Mouse (Mus musculus) kidney, adult 2 months (tissue): ENCODE results near the gene Rerg. TPM values are rescaled to one million over a fixed set of nuclear protein-coding genes. Genes with fewer than 3 reads are reported as not detected.

Experiments
- DNase-seq: peaks from one replicate; pipeline ENCODE4 v3.0.0; 2021
- H3K27ac ChIP-seq: fragments of 200-500 bp; 2 replicates; pipeline ENCODE4 v1.5.1; 2012; ENCODE audit warnings: low read depth, low read length, control low read depth, inconsistent platforms; ENCODE audit not compliant: insufficient read depth
- H3K27me3 ChIP-seq: fragments of 200-500 bp; replicated peaks from 2 replicates; pipeline ENCODE4 v1.6.1; 2012; ENCODE audit warnings: mild to moderate bottlenecking, moderate library complexity, low read length, inconsistent platforms; ENCODE audit not compliant: control insufficient read depth, insufficient read depth
- H3K36me3 ChIP-seq: fragments of 200-500 bp; 2 replicates; pipeline ENCODE4 v1.6.1; 2012; ENCODE audit warnings: mild to moderate bottlenecking, moderate library complexity, low read length, inconsistent platforms; ENCODE audit not compliant: control insufficient read depth, insufficient read depth
- H3K4me1 ChIP-seq: fragments of 200-500 bp; 2 replicates; pipeline ENCODE4 v1.6.1; 2011; ENCODE audit warnings: low read length; ENCODE audit not compliant: control insufficient read depth, insufficient read depth
- H3K4me3 ChIP-seq: fragments of 200-500 bp; 2 replicates; pipeline ENCODE4 v1.5.1; 2011; ENCODE audit warnings: mild to moderate bottlenecking, low read depth, low read length, control low read depth; ENCODE audit not compliant: insufficient read depth
- CTCF ChIP-seq: fragments of 200-500 bp; conservative IDR thresholded peaks from 2 replicates; pipeline ENCODE4 v1.5.1; 2011; ENCODE audit warnings: low read depth, mild to moderate bottlenecking, control low read depth, low read length, moderate library complexity, mixed read lengths; ENCODE audit not compliant: insufficient read depth, insufficient read length
- POLR2A ChIP-seq: fragments of 200-500 bp; IDR thresholded peaks from one replicate; pipeline ENCODE4 v1.6.1; 2011; ENCODE audit warnings: low read depth, low read length, control low read depth
- WGBS: fragments of 180-500 bp; shearing (Covaris S2); methylation state at CpG from one replicate; pipeline ENCODE4 v1.1.7; 2018; 5-methylcytosine and 5-hydroxymethylcytosine counted together
- polyA plus RNA-seq: library from polyadenylated mRNA; depleted of rRNA; stranded (reverse); fragments of >200 nt; gene quantifications from 2 replicates; pipeline ENCODE4 v1.2.3, GENCODE M21; 2012

The Rerg gene
- polyA plus RNA-seq, 1 experiment = 6.0 TPM

GRCm38 (mm10) chr6:137151015-137151414, 19.3 kb downstream of the Rerg start:
- Histone ChIP-seq H3K27me3 (no peaks in the 10 kb centered on the region), H3K36me3 (no peaks in the 10 kb centered on the region), H3K4me3 (no peak overlapping the region), H3K4me1 (no peaks in the 10 kb centered on the region), H3K27ac (no peak overlapping the region)
- no peak for TF ChIP-seq POLR2A
- no peak for TF ChIP-seq CTCF
- DNase-seq = no peak
- 83% methylated on average over 2 of the region's 2 CpGs for WGBS

GRCm38 (mm10) chr6:137149833-137150232, 20.5 kb downstream of the Rerg start:
- H3K27ac ChIP-seq = no peak overlapping the region
- TF ChIP-seq CTCF = no peak
- TF ChIP-seq POLR2A = no peak
- DNase-seq = no peak
- no peak overlapping the region for H3K4me3 ChIP-seq
- H3K4me1 ChIP-seq = no peaks in the 10 kb centered on the region
- 63% methylated on average over 4 of the region's 4 CpGs for WGBS
- H3K27me3 ChIP-seq = no peaks in the 10 kb centered on the region
- no peaks in the 10 kb centered on the region for H3K36me3 ChIP-seq

- H3K4me1 ChIP-seq = 0 out of 2 replicates have a peak, but pooled peaks cover 3% of the 10 kb centered on the region
- WGBS = 97% methylated on average over 2 of the region's 2 CpGs
- no peak for DNase-seq
- H3K27ac ChIP-seq = no peak overlapping the region
- H3K36me3 ChIP-seq = no peaks in the 10 kb centered on the region
- TF ChIP-seq CTCF (no peak), POLR2A (no peak)
- H3K4me3 ChIP-seq = no peak overlapping the region
- no peaks in the 10 kb centered on the region for H3K27me3 ChIP-seq
These were observed 23.4 kb downstream of the Rerg start for GRCm38 (mm10) chr6:137146910-137147309.

- 72% methylated on average over 11 of the region's 11 CpGs for WGBS
- H3K4me3 ChIP-seq = no peak overlapping the region
- DNase-seq = peak; percentile 63
- peak overlapping the region; percentile 90 for H3K27ac ChIP-seq
- no peaks in the 10 kb centered on the region for H3K36me3 ChIP-seq
- TF ChIP-seq CTCF (no peak), POLR2A (no peak)
- 0 out of 2 replicates have a peak, but pooled peaks cover 3% of the 10 kb centered on the region for H3K4me1 ChIP-seq
- H3K27me3 ChIP-seq = no peaks in the 10 kb centered on the region
These were observed 24.7 kb downstream of the Rerg start for GRCm38 (mm10) chr6:137145611-137146010.

- no peak for DNase-seq
- H3K4me3 ChIP-seq = no peak overlapping the region
- WGBS = 28% methylated on average over 11 of the region's 11 CpGs
- H3K27me3 ChIP-seq = no peaks in the 10 kb centered on the region
- peak overlapping the region; percentile 90 for H3K27ac ChIP-seq
- 0 out of 2 replicates have a peak, but pooled peaks cover 3% of the 10 kb centered on the region for H3K4me1 ChIP-seq
- TF ChIP-seq POLR2A (no peak), CTCF (no peak)
- H3K36me3 ChIP-seq = no peaks in the 10 kb centered on the region
These were observed 25.2 kb downstream of the Rerg start for GRCm38 (mm10) chr6:137144958-137145535.

GRCm38 (mm10) chr6:137144526-137144840, 25.8 kb downstream of the Rerg start:
- 0 out of 2 replicates have a peak, but pooled peaks cover 3% of the 10 kb centered on the region for H3K4me1 ChIP-seq
- peak overlapping the region; percentile 90; the same call in 1 of the 2 replicates for H3K27ac ChIP-seq
- H3K4me3 ChIP-seq = no peak overlapping the region
- no peaks in the 10 kb centered on the region for H3K27me3 ChIP-seq
- DNase-seq = no peak
- no peak for TF ChIP-seq POLR2A
- TF ChIP-seq CTCF = no peak
- H3K36me3 ChIP-seq = no peaks in the 10 kb centered on the region
- 69% methylated on average over 10 of the region's 10 CpGs for WGBS

GRCm38 (mm10) chr6:137143818-137144525, 26.3 kb downstream of the Rerg start:
- no peak for TF ChIP-seq CTCF
- Histone ChIP-seq H3K27ac (0 out of 2 replicates have a peak overlapping the region, but pooled peaks have one; percentile 90), H3K27me3 (no peaks in the 10 kb centered on the region), H3K4me3 (no peak overlapping the region), H3K4me1 (0 out of 2 replicates have a peak, but pooled peaks cover 3% of the 10 kb centered on the region), H3K36me3 (no peaks in the 10 kb centered on the region)
- 86% methylated on average over 7 of the region's 7 CpGs for WGBS
- no peak for DNase-seq
